In the genomic region with DNA sequence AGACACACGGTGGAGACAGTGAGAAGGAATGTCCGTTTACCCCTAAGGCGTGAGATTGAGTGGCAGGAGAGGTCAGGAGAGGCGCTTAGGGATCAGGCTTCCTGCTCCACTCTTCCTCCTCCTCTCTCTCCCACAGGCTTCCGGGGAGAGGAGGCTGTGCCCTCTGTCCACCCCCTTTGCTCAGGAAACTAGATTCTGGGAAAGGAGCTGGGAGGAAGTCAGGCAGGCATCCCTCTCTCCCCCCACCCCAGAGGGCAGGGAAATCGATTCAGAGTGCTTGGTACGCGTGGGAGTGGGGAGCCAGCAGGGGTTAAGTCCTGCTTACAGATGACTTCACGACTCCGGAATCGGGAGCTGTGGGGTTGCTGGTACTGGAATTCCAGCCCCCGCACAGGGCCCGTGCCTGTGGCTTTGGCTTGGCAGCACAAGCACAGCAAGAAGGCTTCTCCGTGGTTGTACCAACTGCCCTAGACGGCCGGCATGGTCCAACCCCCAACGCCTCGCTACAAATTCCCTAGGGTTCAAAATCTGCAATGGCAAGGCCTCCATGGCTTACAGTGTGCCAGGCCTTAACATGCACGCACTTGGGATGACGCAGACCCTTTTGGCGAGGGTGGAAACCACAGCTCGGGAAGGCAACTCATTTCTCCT, we compare ENCODE assay signal across 10 mouse cellular contexts. TPM values are rescaled to one million over a fixed set of nuclear protein-coding genes. Genes with fewer than 3 reads are reported as not detected.
A peak's percentile ranks its signal among the peaks of the same experiment; 100 is the strongest.
DNase-seq lines count a peak whose midpoint lies in the region; ATAC-seq and TF ChIP-seq lines count a peak whose summit lies in the region.
"Had no signal": no experiment of that assay in that cellular context is flagged by ENCODE, and none has a peak within 500 bp of the region (broad histone marks: within the 10 kb centered on the region; RNA-seq: fewer than 3 reads in every experiment).

No protein-coding gene starts in this region.

- no peaks in the 10 kb centered on the region for H3K27me3 ChIP-seq in kidney, embryonic 16.5 days (ENCODE audit: insufficient read depth, low read length)
- H3K27me3 ChIP-seq in hindbrain, embryonic 12.5 days: peaks cover 11% of the 10 kb centered on the region
- H3K27me3 ChIP-seq in forebrain, postnatal 0 days (ENCODE audit: insufficient read depth, low read length): no peaks in the 10 kb centered on the region

- 0 out of 2 replicates have a peak, but pooled peaks have one; percentile 3 for ATAC-seq in kidney, embryonic 16.5 days (ENCODE audit: low FRiP score, low TSS enrichment)
- ATAC-seq in hindbrain, embryonic 12.5 days (ENCODE audit: low FRiP score): no peak
- ATAC-seq in forebrain, postnatal 0 days: no peak

- peak overlapping the region; percentile 89 for H3K27ac ChIP-seq in layer of hippocampus, adult 2 months
- H3K27ac ChIP-seq in kidney, embryonic 16.5 days (ENCODE audit: low read length): peak overlapping the region; percentile 95
- peak overlapping the region; percentile 38; the same call in 1 of the 2 replicates for H3K27ac ChIP-seq in olfactory bulb, adult 2 months (ENCODE audit: insufficient read depth, low read depth, low read length)
- no peak overlapping the region for H3K27ac ChIP-seq in hindbrain, embryonic 12.5 days
- no peak overlapping the region for H3K27ac ChIP-seq in forebrain, postnatal 0 days (ENCODE audit: low read depth, low read length)

- no peak for TF ChIP-seq CTCF in layer of hippocampus, adult 2 months (conservative IDR thresholded peaks at IDR 0.05)
- TF ChIP-seq CTCF in olfactory bulb, adult 2 months (IDR thresholded peaks at IDR 0.05; ENCODE audit: insufficient read depth, low read depth, low read length): no peak
- TF ChIP-seq CTCF in forebrain, postnatal 0 days (IDR thresholded peaks at IDR 0.05; ENCODE audit: low read depth): no peak

- no peaks in the 10 kb centered on the region for H3K9me3 ChIP-seq in kidney, embryonic 16.5 days (ENCODE audit: low read length)
- H3K9me3 ChIP-seq in hindbrain, embryonic 12.5 days (replicated peaks): no peaks in the 10 kb centered on the region
- no peaks in the 10 kb centered on the region for H3K9me3 ChIP-seq in forebrain, postnatal 0 days (ENCODE audit: low read length)

- H3K4me2 ChIP-seq in kidney, embryonic 16.5 days (replicated peaks; ENCODE audit: low read depth, low read length): peak overlapping the region; percentile 39
- H3K4me2 ChIP-seq in hindbrain, embryonic 12.5 days (replicated peaks): no peak overlapping the region
- H3K4me2 ChIP-seq in forebrain, postnatal 0 days (ENCODE audit: low read depth): no peak overlapping the region

- no peak for TF ChIP-seq POLR2A in olfactory bulb, adult 2 months (IDR thresholded peaks at IDR 0.05; ENCODE audit: insufficient read depth, low read depth, low read length)

- H3K4me3 ChIP-seq in layer of hippocampus, adult 2 months: no peak overlapping the region; the same call in 1 of the 2 replicates
- peak overlapping the region; percentile 15; the same call in 1 of the 2 replicates for H3K4me3 ChIP-seq in kidney, embryonic 16.5 days (ENCODE audit: low read length)
- no peak overlapping the region for H3K4me3 ChIP-seq in olfactory bulb, adult 2 months (ENCODE audit: insufficient read depth, low read depth, low read length)
- no peak overlapping the region for H3K4me3 ChIP-seq in hindbrain, embryonic 12.5 days
- H3K4me3 ChIP-seq in forebrain, postnatal 0 days (ENCODE audit: low read depth, low read length): no peak overlapping the region

- WGBS in kidney, embryonic 16.5 days: 12% methylated on average over 22 of the region's 22 CpGs
- 35% methylated on average over 22 of the region's 22 CpGs for WGBS in olfactory bulb, adult 2 months
- WGBS in hindbrain, embryonic 12.5 days: 35% methylated on average over 22 of the region's 22 CpGs
- WGBS in forebrain, postnatal 0 days: 40% methylated on average over 22 of the region's 22 CpGs

- peak overlapping the region; percentile 51 for H3K9ac ChIP-seq in kidney, embryonic 16.5 days (replicated peaks; ENCODE audit: low read length)
- no peak overlapping the region for H3K9ac ChIP-seq in hindbrain, embryonic 12.5 days
- H3K9ac ChIP-seq in forebrain, postnatal 0 days: no peak overlapping the region

- no peak for DNase-seq in layer of hippocampus, adult 2 months (ENCODE audit: low spot score in 2 of 2)
- DNase-seq in layer of hippocampus, adult 8-10 months (ENCODE audit: low spot score in 2 of 2): no peak
- DNase-seq in gastrocnemius, postnatal 25 days: peak; percentile 55
- DNase-seq in cerebellum, postnatal 25 days: no peak
- DNase-seq in forebrain, postnatal 0 days: no peak

- H3K4me1 ChIP-seq in kidney, embryonic 16.5 days (ENCODE audit: insufficient read depth, low read length): peaks cover 84% of the 10 kb centered on the region
- peaks cover 34% of the 10 kb centered on the region for H3K4me1 ChIP-seq in olfactory bulb, adult 2 months (ENCODE audit: control insufficient read depth, insufficient read depth, low read length)
- peaks cover 26% of the 10 kb centered on the region for H3K4me1 ChIP-seq in hindbrain, embryonic 12.5 days
- H3K4me1 ChIP-seq in forebrain, postnatal 0 days (ENCODE audit: insufficient read depth): no peaks in the 10 kb centered on the region

- 0 out of 2 replicates have a peak, but pooled peaks cover 14% of the 10 kb centered on the region for H3K36me3 ChIP-seq in kidney, embryonic 16.5 days (ENCODE audit: insufficient read depth, low read length)
- H3K36me3 ChIP-seq in hindbrain, embryonic 12.5 days: no peaks in the 10 kb centered on the region
- H3K36me3 ChIP-seq in forebrain, postnatal 0 days (ENCODE audit: insufficient read depth): no peaks in the 10 kb centered on the region

RNA-seq across cellular contexts. Expression of gene Sdc4, which starts 11.0 kb away (rescaled TPM):
- 100 to 1,000 TPM; 122 to 137 TPM for total RNA-seq in layer of hippocampus, adult 2 months (2021)
- 100 to 1,000 TPM; 109 to 165 (median 131) TPM for total RNA-seq in layer of hippocampus, adult 8-10 months (2022)
- 10 to 100 TPM; 28.0 to 62.1 TPM for total RNA-seq in gastrocnemius, postnatal 25 days (2021)
- polyA plus RNA-seq in kidney, embryonic 16.5 days (2015; fragmentation: Nextera tagmentation; extraction: Ambion mirVana): 204 and 209 TPM in 2 replicates
- polyA plus RNA-seq in olfactory bulb, adult 2 months (2012; ENCODE audit: insufficient read depth, insufficient read length, low replicate concordance, missing spikeins): 124 TPM in 1 of 2 replicates, not detected in the other
- 17.6 and 18.8 TPM in 2 replicates for polyA plus RNA-seq in hindbrain, embryonic 12.5 days (2016; fragmentation: Nextera tagmentation; extraction: Ambion mirVana)
- 11.8 and 14.0 TPM in 2 replicates for total RNA-seq in forebrain, postnatal 0 days (2014; rRNA removed)
- 8.0 and 16.5 TPM in 2 replicates for polyA plus RNA-seq in forebrain, postnatal 0 days (2015; fragmentation: Nextera tagmentation; extraction: Ambion mirVana)
- total RNA-seq: MEL had no signal

RNA-seq across cellular contexts. Expression of gene Sys1, which starts 24.1 kb away (rescaled TPM):
- 10 to 100 TPM; 40.8 to 41.0 TPM for total RNA-seq in layer of hippocampus, adult 2 months (2021)
- 10 to 100 TPM; 40.4 to 45.8 (median 44.8) TPM for total RNA-seq in layer of hippocampus, adult 8-10 months (2022)
- total RNA-seq in gastrocnemius, postnatal 25 days (2021): 10 to 100 TPM; 17.2 to 20.2 TPM
- polyA plus RNA-seq in kidney, embryonic 16.5 days (2015; fragmentation: Nextera tagmentation; extraction: Ambion mirVana): 65.9 and 67.0 TPM in 2 replicates
- not detected in 2 replicates for polyA plus RNA-seq in olfactory bulb, adult 2 months (2012; ENCODE audit: insufficient read depth, insufficient read length, low replicate concordance, missing spikeins)
- 65.1 and 71.5 TPM in 2 replicates for polyA plus RNA-seq in hindbrain, embryonic 12.5 days (2016; fragmentation: Nextera tagmentation; extraction: Ambion mirVana)
- total RNA-seq in forebrain, postnatal 0 days (2014; rRNA removed): 88.0 and 167 TPM in 2 replicates
- polyA plus RNA-seq in forebrain, postnatal 0 days (2015; fragmentation: Nextera tagmentation; extraction: Ambion mirVana): 105 and 110 TPM in 2 replicates

RNA-seq across cellular contexts. Expression of gene Matn4, which starts 27.7 kb away (rescaled TPM):
- 10 to 100 TPM; 10.3 to 11.2 TPM for total RNA-seq in layer of hippocampus, adult 2 months (2021)
- 10 to 100 TPM; 11.1 to 12.6 (median 11.9) TPM for total RNA-seq in layer of hippocampus, adult 8-10 months (2022)
- total RNA-seq in gastrocnemius, postnatal 25 days (2021): 1 to 10 TPM; 1.0 to 2.3 TPM
- 0.75 and 2.0 TPM in 2 replicates for polyA plus RNA-seq in kidney, embryonic 16.5 days (2015; fragmentation: Nextera tagmentation; extraction: Ambion mirVana)
- not detected in 2 replicates for polyA plus RNA-seq in olfactory bulb, adult 2 months (2012; ENCODE audit: insufficient read depth, insufficient read length, low replicate concordance, missing spikeins)
- 31.5 and 39.5 TPM in 2 replicates for polyA plus RNA-seq in hindbrain, embryonic 12.5 days (2016; fragmentation: Nextera tagmentation; extraction: Ambion mirVana)
- total RNA-seq in forebrain, postnatal 0 days (2014; rRNA removed): 6.2 and 6.3 TPM in 2 replicates
- polyA plus RNA-seq in forebrain, postnatal 0 days (2015; fragmentation: Nextera tagmentation; extraction: Ambion mirVana): 3.3 and 7.1 TPM in 2 replicates
- total RNA-seq: hematopoietic stem cell, adult 5-6 weeks; MEL had no signal

RNA-seq across cellular contexts. Expression of gene Gm20458, which starts 28.1 kb away (rescaled TPM):
- 1 to 10 TPM; 6.2 to 6.9 TPM for total RNA-seq in layer of hippocampus, adult 2 months (2021)
- 10 to 100 TPM in 1 of 4 experiments, 1 to 10 TPM in 2, not detected in 1; 8.4 to 15.8 (median 9.9) TPM for total RNA-seq in layer of hippocampus, adult 8-10 months (2022)
- 1 to 10 TPM; 3.2 to 8.9 TPM for total RNA-seq in gastrocnemius, postnatal 25 days (2021)
- polyA plus RNA-seq in kidney, embryonic 16.5 days (2015; fragmentation: Nextera tagmentation; extraction: Ambion mirVana): 8.1 and 14.0 TPM in 2 replicates
- not detected in 2 replicates for polyA plus RNA-seq in olfactory bulb, adult 2 months (2012; ENCODE audit: insufficient read depth, insufficient read length, low replicate concordance, missing spikeins)
- polyA plus RNA-seq in hindbrain, embryonic 12.5 days (2016; fragmentation: Nextera tagmentation; extraction: Ambion mirVana): 1.2 and 5.7 TPM in 2 replicates
- 3.6 and 10.5 TPM in 2 replicates for total RNA-seq in forebrain, postnatal 0 days (2014; rRNA removed)
- polyA plus RNA-seq in forebrain, postnatal 0 days (2015; fragmentation: Nextera tagmentation; extraction: Ambion mirVana): 10.0 and 10.7 TPM in 2 replicates
- total RNA-seq: hematopoietic stem cell, adult 5-6 weeks had no signal

RNA-seq across cellular contexts. Expression of gene Rbpjl, which starts 29.7 kb away (rescaled TPM):
- total RNA-seq in layer of hippocampus, adult 2 months (2021): under 1 TPM; 0.07 to 0.46 TPM
- under 1 TPM; 0.34 to 0.67 (median 0.42) TPM for total RNA-seq in layer of hippocampus, adult 8-10 months (2022)
- total RNA-seq in gastrocnemius, postnatal 25 days (2021): not detected
- polyA plus RNA-seq in kidney, embryonic 16.5 days (2015; fragmentation: Nextera tagmentation; extraction: Ambion mirVana): 0.06 and 0.29 TPM in 2 replicates
- polyA plus RNA-seq in olfactory bulb, adult 2 months (2012; ENCODE audit: insufficient read depth, insufficient read length, low replicate concordance, missing spikeins): not detected in 2 replicates
- 0.33 and 0.37 TPM in 2 replicates for polyA plus RNA-seq in hindbrain, embryonic 12.5 days (2016; fragmentation: Nextera tagmentation; extraction: Ambion mirVana)
- 0.46 TPM in 1 of 2 replicates, not detected in the other for total RNA-seq in forebrain, postnatal 0 days (2014; rRNA removed)
- polyA plus RNA-seq in forebrain, postnatal 0 days (2015; fragmentation: Nextera tagmentation; extraction: Ambion mirVana): 0.17 and 0.33 TPM in 2 replicates
- total RNA-seq: hematopoietic stem cell, adult 5-6 weeks; MEL had no signal

Comparison
In these comparisons a context has a peak if more than half of its experiments do, and no peak if none do; other contexts are left out.
1. H3K27ac ChIP-seq: peak in layer of hippocampus, adult 2 months (single experiment), kidney, embryonic 16.5 days (single experiment) and olfactory bulb, adult 2 months (single experiment); none in hindbrain, embryonic 12.5 days (single experiment) and forebrain, postnatal 0 days (single experiment).